Comparison of ENCODE assay signal across 10 mouse cellular contexts in the genomic region with DNA sequence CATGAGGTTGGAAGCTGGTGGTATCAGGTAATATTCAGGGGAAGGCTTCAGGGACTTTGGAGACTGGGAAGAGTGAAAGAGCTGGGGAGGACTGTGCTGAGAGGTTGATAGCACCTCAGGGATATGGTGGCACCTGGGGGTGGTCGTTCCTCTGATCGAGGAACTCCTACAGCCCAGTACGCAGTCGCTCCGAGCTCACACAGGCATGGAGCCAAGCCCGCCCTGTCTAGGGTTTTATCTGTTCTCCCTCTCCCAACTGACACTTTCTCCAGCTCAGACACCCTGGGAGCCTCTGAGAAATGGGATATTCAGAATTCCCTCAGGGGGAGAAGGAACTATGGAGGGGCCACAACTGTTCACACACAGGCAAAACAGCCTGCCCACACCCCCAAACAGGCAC. TPM values are rescaled to one million over a fixed set of nuclear protein-coding genes. Genes with fewer than 3 reads are reported as not detected.
DNase-seq lines count a peak whose midpoint lies in the region; ATAC-seq lines count a peak whose summit lies in the region.
"Had no signal": no experiment of that assay in that cellular context is flagged by ENCODE, and none has a peak within 500 bp of the region (broad histone marks: within the 10 kb centered on the region; RNA-seq: fewer than 3 reads in every experiment).

No protein-coding gene starts in this region.

- peak; percentile 89 for DNase-seq in heart, adult 11 months
- no peak for DNase-seq in heart, adult 9 months (ENCODE audit: low spot score in 2 of 2)
- DNase-seq in right cerebral cortex, adult 18-20 months = peak; percentile 46
- no peak for DNase-seq in right cerebral cortex, postnatal 25 days
- DNase-seq in heart, postnatal 10 days = peak; percentile 41 to 42
- DNase-seq in right cerebral cortex, postnatal 4 days = peak; percentile 56
- DNase-seq in adipocyte (ENCODE audit: low spot score) = no peak

- no peak for ATAC-seq in CD4-positive, CD25-positive, alpha-beta regulatory T cell, adult 4 months

- intact Hi-C loops in heart, postnatal 10 days (cut with DNase I) = no loop called here

RNA-seq across cellular contexts. Expression of a gene that starts 25.2 kb away (rescaled TPM):
- total RNA-seq in heart, postnatal 10 days (2021) = 10 to 100 TPM in 1 of 2 experiments, 1 to 10 TPM in 1; 9.1 to 17.6 TPM
- polyA plus RNA-seq in CD4-positive, CD25-positive, alpha-beta regulatory T cell, adult 4 months (2017; shearing (Covaris generic)) = under 1 TPM in 1 of 2 experiments, not detected in 1; 0.25 TPM

RNA-seq across cellular contexts. Expression of a gene that starts 29.1 kb away (rescaled TPM):
- not detected for total RNA-seq in heart, postnatal 10 days (2021)
- polyA plus RNA-seq in CD4-positive, CD25-positive, alpha-beta regulatory T cell, adult 4 months (2017; shearing (Covaris generic)) = not detected
- total RNA-seq: left cerebral cortex, postnatal 14 days had no signal
- polyA plus RNA-seq: stomach, embryonic 16.5 days had no signal

RNA-seq across cellular contexts. Expression of a gene that starts 40.6 kb away (rescaled TPM):
- total RNA-seq in heart, postnatal 10 days (2021) = 1 to 10 TPM; 2.0 to 2.1 TPM
- polyA plus RNA-seq in CD4-positive, CD25-positive, alpha-beta regulatory T cell, adult 4 months (2017; shearing (Covaris generic)) = not detected

Comparison
In these comparisons a context has a peak if more than half of its experiments do, and no peak if none do; other contexts are left out.
1. DNase-seq: peak in heart, adult 11 months (single experiment), right cerebral cortex, adult 18-20 months (single experiment), heart, postnatal 10 days (2 of 2) and right cerebral cortex, postnatal 4 days (single experiment); none in heart, adult 9 months (0 of 2), right cerebral cortex, postnatal 25 days (single experiment) and adipocyte (single experiment).